Mouse (Mus musculus) lung, adult 2 months (tissue): ENCODE data around the gene Lrcol1.

Experiments used
- CTCF ChIP-seq: fragments of 200-500 bp; IDR thresholded peaks from 2 replicates; pipeline ENCODE4 v1.5.1; 2011; ENCODE audit warnings: mild to moderate bottlenecking, low read length, control low read depth; ENCODE audit not compliant: insufficient read depth
- POLR2A ChIP-seq: fragments of 200-500 bp; IDR thresholded peaks from 2 replicates; pipeline ENCODE4 v1.6.1; 2011; ENCODE audit warnings: low read depth, mild to moderate bottlenecking, control low read depth, low read length, borderline replicate concordance; ENCODE audit errors: extremely low read depth

DNA sequence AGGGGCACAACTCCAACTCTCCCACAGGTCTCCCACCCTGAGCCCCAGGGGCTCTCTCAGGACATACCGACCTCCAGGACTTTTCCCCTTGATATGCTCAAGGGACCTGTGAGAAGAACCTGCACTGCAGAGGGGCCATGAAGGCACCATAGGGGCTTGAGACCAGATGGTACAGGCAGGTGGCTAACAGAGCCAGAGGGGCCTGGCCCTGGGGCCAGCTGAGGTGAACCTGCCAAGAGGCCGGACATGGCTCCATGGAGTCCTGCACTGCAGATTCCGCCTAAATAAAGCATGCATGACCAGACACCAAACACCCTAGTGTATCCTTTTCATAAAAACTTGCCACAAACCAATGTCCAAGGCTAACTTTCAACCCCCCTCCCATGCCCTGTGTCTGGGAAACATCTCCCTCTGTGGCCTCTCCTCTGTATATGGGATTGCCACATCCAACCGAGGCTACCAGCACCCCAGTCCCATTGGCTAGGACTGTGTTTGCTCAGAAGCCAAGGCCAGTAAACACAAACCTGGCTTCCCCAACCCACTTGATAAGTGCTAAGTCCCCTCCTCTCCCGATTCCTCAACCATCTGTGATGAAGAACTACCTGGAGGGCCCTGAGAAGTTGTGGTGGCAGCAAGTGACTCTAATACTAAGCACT, 50.6 kb downstream of the Lrcol1 start:
- TF ChIP-seq CTCF (no peak), POLR2A (no peak)
